ENCODE assay signal across 15 mouse cellular contexts in genomic region chr2:65891590-65891989, GRCm38 (mm10). TPM values are rescaled to one million over a fixed set of nuclear protein-coding genes. Genes with fewer than 3 reads are reported as not detected.
"Had no signal": no experiment of that assay in that cellular context is flagged by ENCODE, and none has a peak within 500 bp of the region (broad histone marks: within the 10 kb centered on the region; RNA-seq: fewer than 3 reads in every experiment).

No protein-coding gene starts in this region.

- H3K27me3 ChIP-seq: kidney, embryonic 15.5 days; liver, embryonic 15.5 days; midbrain, embryonic 13.5 days; stomach, embryonic 15.5 days had no signal

- H3K27ac ChIP-seq: kidney, embryonic 15.5 days; limb, embryonic 10.5 days; liver, embryonic 15.5 days; midbrain, embryonic 13.5 days; stomach, embryonic 15.5 days had no signal

- H3K4me2 ChIP-seq: kidney, embryonic 15.5 days; liver, embryonic 15.5 days; midbrain, embryonic 13.5 days; stomach, embryonic 15.5 days had no signal

- H3K4me3 ChIP-seq: kidney, embryonic 15.5 days; limb, embryonic 10.5 days; liver, embryonic 15.5 days; midbrain, embryonic 13.5 days; stomach, embryonic 15.5 days had no signal

- H3K36me3 ChIP-seq: kidney, embryonic 15.5 days; limb, embryonic 10.5 days; liver, embryonic 15.5 days; midbrain, embryonic 13.5 days; stomach, embryonic 15.5 days had no signal

- ATAC-seq: lung, postnatal 0 days; midbrain, embryonic 13.5 days had no signal

- H3K4me1 ChIP-seq: stomach, embryonic 15.5 days had no signal

- H3K9ac ChIP-seq: kidney, embryonic 15.5 days; liver, embryonic 15.5 days; midbrain, embryonic 13.5 days; stomach, embryonic 15.5 days had no signal

- H3K9me3 ChIP-seq: kidney, embryonic 15.5 days; limb, embryonic 10.5 days; liver, embryonic 15.5 days; midbrain, embryonic 13.5 days; stomach, embryonic 15.5 days had no signal

- DNase-seq: kidney, adult 18-20 months; kidney, postnatal 14 days; lung, adult 2 months; lung, postnatal 36 days; right cerebral cortex, postnatal 14 days; thymus, adult 2 months; thymus, postnatal 25 days had no signal

RNA-seq across cellular contexts. Expression of gene Csrnp3, which starts 46.0 kb away (rescaled TPM):
- total RNA-seq: megakaryocyte progenitor cell, adult 5-6 weeks had no signal
- polyA plus RNA-seq: spleen, adult 2 months had no signal
